Mouse (Mus musculus) left cerebral cortex, adult 6 months (tissue): ENCODE results near the gene Tcl1b2. TPM values are rescaled to one million over a fixed set of nuclear protein-coding genes. Genes with fewer than 3 reads are reported as not detected.

ENCODE experiments used
- long read RNA-seq, 2 experiments: library from polyadenylated mRNA; unstranded; transcript quantifications; one replicate each; pipeline ENCODE4 v2.0.0; 2019 to 2020
- polyA plus RNA-seq: library from polyadenylated mRNA; unstranded; fragments of <200 nt; fragmentation: Nextera tagmentation; gene quantifications from 2 replicates; pipeline ENCODE4 v1.2.3, GENCODE M21; 2021

The Tcl1b2 gene
- not detected in 2 replicates for polyA plus RNA-seq
- long read RNA-seq, experiment 1: 0 reads
- long read RNA-seq, experiment 2: 0 reads

DNA sequence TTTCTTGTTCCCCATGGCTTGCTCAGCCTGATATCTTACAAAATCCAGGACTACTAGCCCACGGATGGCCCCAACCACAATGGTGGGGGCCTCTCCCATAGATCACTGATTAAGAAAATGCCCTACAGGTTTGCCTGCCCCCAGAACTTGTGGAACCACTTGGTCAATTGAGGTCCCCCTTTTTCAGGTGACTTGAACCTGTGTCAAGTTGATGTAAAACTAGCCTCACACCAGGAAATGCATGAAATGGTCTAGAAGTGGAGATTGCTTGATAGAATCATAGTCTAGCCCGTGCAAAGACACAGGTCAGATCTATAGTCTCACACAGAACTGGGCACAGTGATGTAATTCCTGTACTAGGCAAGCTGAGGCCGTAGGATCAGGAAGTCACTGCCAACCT is at the start of gene Tcl1b2:
Gene Tcl1b2, plus strand, starts transcription at position 301 of the 400 bp plus-strand sequence.

GRCm38 (mm10) chr12:105159390-105159789 is 13.6 kb downstream of the Tcl1b2 start, which contains the start of gene Tcl1b1:
Tcl1b1 (plus strand) TSS chr12:105159690.

DNA sequence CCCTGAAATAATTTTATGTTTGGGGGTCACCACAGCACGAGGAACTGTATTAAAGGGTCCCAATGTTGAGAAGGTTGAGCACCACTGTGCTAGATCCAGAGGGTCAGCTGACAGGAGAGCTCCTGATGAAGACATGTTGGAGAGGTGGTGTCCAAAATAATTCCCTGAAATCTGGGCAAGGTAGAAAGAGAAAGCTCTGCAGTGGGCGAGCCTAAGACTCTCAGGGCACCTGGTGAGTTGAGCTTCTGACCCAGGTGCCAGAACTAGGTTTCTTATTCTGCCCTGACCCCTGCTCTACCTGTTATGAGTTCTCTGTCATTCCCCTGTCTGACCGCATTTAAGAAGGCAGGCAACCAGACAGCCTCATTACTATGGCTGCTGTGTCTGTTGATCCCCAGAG is 30.2 kb downstream of the Tcl1b2 start, which contains the start of gene Tcl1b5:
Gene Tcl1b5, plus strand, starts transcription at position 301 of the 400 bp plus-strand sequence.

GRCm38 (mm10) chr12:105190743-105191142 is 44.9 kb downstream of the Tcl1b2 start, which contains the start of gene Tcl1b3:
Tcl1b3 (plus strand) TSS chr12:105191043.

GRCm38 (mm10) chr12:105201657-105202056 is 55.8 kb downstream of the Tcl1b2 start, which contains the start of gene Tcl1b4:
Tcl1b4 (plus strand) TSS chr12:105201957.

Other genes with a start within 250 kb of the Tcl1b2 start
- gene Syne3, start 136.2 kb upstream of the Tcl1b2 start, polyA plus RNA-seq: 0.22 and 0.58 TPM in 2 replicates
- 22.6 and 69.9 TPM in 2 replicates for gene Glrx5, start 113.3 kb upstream of the Tcl1b2 start, polyA plus RNA-seq
- not detected in 2 replicates for gene Tcl1b1, start 13.7 kb downstream of the Tcl1b2 start, polyA plus RNA-seq
- gene Tcl1b5, start 30.3 kb downstream of the Tcl1b2 start, polyA plus RNA-seq: not detected in 2 replicates
- not detected in 2 replicates for gene Tcl1b3, start 45.0 kb downstream of the Tcl1b2 start, polyA plus RNA-seq
- not detected in 2 replicates for gene Tcl1b4, start 55.9 kb downstream of the Tcl1b2 start, polyA plus RNA-seq
- gene Tcl1, start 76.8 kb downstream of the Tcl1b2 start, polyA plus RNA-seq: not detected in 2 replicates
- 2.6 and 3.9 TPM in 2 replicates for gene Tunar, start 187.9 kb downstream of the Tcl1b2 start, polyA plus RNA-seq